Mouse (Mus musculus) hindbrain, embryonic 12.5 days (tissue): Measurements from ENCODE around the gene Tap1. TPM values are rescaled to one million over a fixed set of nuclear protein-coding genes. Genes with fewer than 3 reads are reported as not detected.
"Not testable (repeated sequence)": the region's sequence is repeated elsewhere in the genome, so short reads cannot be mapped to it uniquely, and the experiment has no call there.

Source experiments
- ATAC-seq: fragments of 200-750 bp; cut with Nextera tagmentation; 2 replicates; pipeline ENCODE4 v1.8.0; 2017; ENCODE audit warnings: moderate TSS enrichment; ENCODE audit not compliant: low FRiP score
- H3K27ac ChIP-seq: fragments of 300-500 bp; sonication (generic); 2 replicates; pipeline ENCODE4 v1.5.1; 2016; ENCODE audit warnings: mild to moderate bottlenecking
- H3K27me3 ChIP-seq: fragments of 300-500 bp; sonication (generic); 2 replicates; pipeline ENCODE4 v1.6.1; 2016; ENCODE audit warnings: mild to moderate bottlenecking
- H3K36me3 ChIP-seq: fragments of 300-500 bp; sonication (generic); 2 replicates; pipeline ENCODE4 v1.6.1; 2016; ENCODE audit warnings: mild to moderate bottlenecking
- H3K4me1 ChIP-seq: fragments of 300-500 bp; sonication (generic); 2 replicates; pipeline ENCODE4 v1.6.1; 2016
- H3K4me2 ChIP-seq: fragments of 300-500 bp; sonication (generic); replicated peaks from 2 replicates; pipeline ENCODE4 v1.6.1; 2016; ENCODE audit warnings: mild to moderate bottlenecking
- H3K4me3 ChIP-seq: fragments of 300-500 bp; sonication (generic); 2 replicates; pipeline ENCODE4 v1.5.1; 2016; ENCODE audit warnings: mild to moderate bottlenecking
- H3K9ac ChIP-seq: fragments of 300-500 bp; sonication (generic); 2 replicates; pipeline ENCODE4 v1.6.1; 2016; ENCODE audit warnings: mild to moderate bottlenecking, moderate library complexity
- H3K9me3 ChIP-seq: fragments of 300-500 bp; sonication (generic); replicated peaks from 2 replicates; pipeline ENCODE4 v1.6.1; 2016; ENCODE audit warnings: mild to moderate bottlenecking
- WGBS: fragments of 180-500 bp; shearing (Covaris S2); methylation state at CpG from one replicate; pipeline ENCODE4 v1.1.7; 2016; 5-methylcytosine and 5-hydroxymethylcytosine counted together
- polyA plus RNA-seq: library from polyadenylated mRNA; unstranded; fragments of >200 nt; fragmentation: Nextera tagmentation; extraction: Ambion mirVana; gene quantifications from 2 replicates; pipeline ENCODE4 v1.2.1, GENCODE M21; 2016

Tap1 gene
- polyA plus RNA-seq, 1 experiment from 2014 or later: 1.8 TPM

GRCm38 (mm10) chr17:34207866-34208265 lies 20.5 kb downstream of the Tap1 start:
- Histone ChIP-seq H3K9me3 (no peaks in the 10 kb centered on the region), H3K4me2 (no peak overlapping the region), H3K4me3 (no peak overlapping the region), H3K27ac (no peak overlapping the region), H3K4me1 (peaks cover 10% of the 10 kb centered on the region), H3K9ac (no peak overlapping the region), H3K36me3 (no peaks in the 10 kb centered on the region), H3K27me3 (peaks cover 77% of the 10 kb centered on the region)
- ATAC-seq: no peak
- WGBS: 96% methylated on average over 9 of the region's 9 CpGs

GRCm38 (mm10) chr17:34208421-34208820 lies 21.1 kb downstream of the Tap1 start:
- Histone ChIP-seq H3K9ac (no peak overlapping the region), H3K9me3 (no peaks in the 10 kb centered on the region), H3K4me3 (no peak overlapping the region), H3K36me3 (no peaks in the 10 kb centered on the region), H3K27ac (no peak overlapping the region), H3K4me1 (peaks cover 10% of the 10 kb centered on the region), H3K27me3 (peaks cover 77% of the 10 kb centered on the region), H3K4me2 (no peak overlapping the region)
- 23% methylated on average over 10 of the region's 10 CpGs for WGBS
- ATAC-seq: no peak

- WGBS: 51% methylated on average over 3 of the region's 3 CpGs
- no peak overlapping the region for H3K4me2 ChIP-seq
- H3K27me3 ChIP-seq: peaks cover 81% of the 10 kb centered on the region
These were observed 22.3 kb downstream of the Tap1 start for GRCm38 (mm10) chr17:34209680-34210079.

GRCm38 (mm10) chr17:34210599-34210998 lies 23.2 kb downstream of the Tap1 start:
- no peak for ATAC-seq
- Histone ChIP-seq H3K4me2 (no peak overlapping the region), H3K27ac (no peak overlapping the region), H3K27me3 (peaks cover 81% of the 10 kb centered on the region), H3K4me3 (no peak overlapping the region), H3K9me3 (no peaks in the 10 kb centered on the region), H3K4me1 (peaks cover 3% of the 10 kb centered on the region; the same call in 1 of the 2 replicates), H3K9ac (no peak overlapping the region), H3K36me3 (no peaks in the 10 kb centered on the region)
- 77% methylated on average over 3 of the region's 3 CpGs for WGBS

More at GRCm38 (mm10) chr17:34209680-34210079, 22.3 kb downstream of the Tap1 start:
- Histone ChIP-seq H3K9me3 (no peaks in the 10 kb centered on the region), H3K4me1 (peaks cover 9% of the 10 kb centered on the region), H3K36me3 (no peaks in the 10 kb centered on the region), H3K27ac (no peak overlapping the region), H3K4me3 (no peak overlapping the region), H3K9ac (no peak overlapping the region)
- no peak for ATAC-seq

GRCm38 (mm10) chr17:34211746-34212365 lies 24.5 kb downstream of the Tap1 start:
- peak overlapping the region; percentile 18 for H3K4me2 ChIP-seq
- peaks cover 72% of the 10 kb centered on the region for H3K27me3 ChIP-seq
- no peak for ATAC-seq
- H3K9me3 ChIP-seq: no peaks in the 10 kb centered on the region
- H3K4me3 ChIP-seq: no peak overlapping the region
- H3K36me3 ChIP-seq: no peaks in the 10 kb centered on the region
- 25% methylated on average over 23 of the region's 23 CpGs for WGBS
- H3K4me1 ChIP-seq: peaks cover 3% of the 10 kb centered on the region; the same call in 1 of the 2 replicates
- H3K9ac ChIP-seq: 0 out of 2 replicates have a peak overlapping the region, but pooled peaks have one; percentile 10
- H3K27ac ChIP-seq: no peak overlapping the region

- Histone ChIP-seq H3K27ac (no peak overlapping the region), H3K9ac (no peak overlapping the region), H3K27me3 (peaks cover 61% of the 10 kb centered on the region), H3K36me3 (no peaks in the 10 kb centered on the region), H3K9me3 (no peaks in the 10 kb centered on the region), H3K4me3 (0 out of 2 replicates have a peak overlapping the region, but pooled peaks have one; percentile 2), H3K4me2 (0 out of 2 replicates have a peak overlapping the region, but pooled peaks have one; percentile 19), H3K4me1 (peaks cover 3% of the 10 kb centered on the region; the same call in 1 of the 2 replicates)
- no peak for ATAC-seq
- WGBS: 38% methylated on average over 21 of the region's 21 CpGs
These were observed 26.6 kb downstream of the Tap1 start for GRCm38 (mm10) chr17:34213936-34214335.

GRCm38 (mm10) chr17:34215176-34215575 lies 27.8 kb downstream of the Tap1 start:
- 88% methylated on average over 12 of the region's 12 CpGs for WGBS
- no peak for ATAC-seq
- H3K27ac ChIP-seq: no peak overlapping the region
- peaks cover 3% of the 10 kb centered on the region; the same call in 1 of the 2 replicates for H3K4me1 ChIP-seq
- no peak overlapping the region for H3K4me3 ChIP-seq
- no peak overlapping the region for H3K9ac ChIP-seq
- H3K36me3 ChIP-seq: no peaks in the 10 kb centered on the region
- H3K9me3 ChIP-seq: no peaks in the 10 kb centered on the region
- peaks cover 58% of the 10 kb centered on the region for H3K27me3 ChIP-seq
- H3K4me2 ChIP-seq: no peak overlapping the region

GRCm38 (mm10) chr17:34217216-34217928 lies 30.0 kb downstream of the Tap1 start:
- Histone ChIP-seq H3K27ac (no peak overlapping the region), H3K9me3 (no peaks in the 10 kb centered on the region), H3K9ac (no peak overlapping the region), H3K4me2 (no peak overlapping the region), H3K36me3 (no peaks in the 10 kb centered on the region), H3K27me3 (peaks cover 36% of the 10 kb centered on the region), H3K4me3 (no peak overlapping the region), H3K4me1 (no peaks in the 10 kb centered on the region)
- 86% methylated on average over 8 of the region's 8 CpGs for WGBS
- ATAC-seq: no peak

- H3K4me3 ChIP-seq: no peak overlapping the region
- no peak overlapping the region for H3K27ac ChIP-seq
- no peak overlapping the region for H3K4me2 ChIP-seq
- no peak overlapping the region for H3K9ac ChIP-seq
- no peaks in the 10 kb centered on the region for H3K36me3 ChIP-seq
- H3K27me3 ChIP-seq: peaks cover 30% of the 10 kb centered on the region
- no peak for ATAC-seq
- WGBS: 92% methylated on average over 5 of the region's 5 CpGs
- H3K4me1 ChIP-seq: no peaks in the 10 kb centered on the region
- no peaks in the 10 kb centered on the region for H3K9me3 ChIP-seq
These were observed 30.6 kb downstream of the Tap1 start for GRCm38 (mm10) chr17:34217986-34218385.

GRCm38 (mm10) chr17:34218675-34219074 lies 31.3 kb downstream of the Tap1 start:
- Histone ChIP-seq H3K9me3 (no peaks in the 10 kb centered on the region), H3K27ac (no peak overlapping the region), H3K4me3 (no peak overlapping the region), H3K36me3 (no peaks in the 10 kb centered on the region), H3K9ac (no peak overlapping the region), H3K4me1 (no peaks in the 10 kb centered on the region), H3K4me2 (no peak overlapping the region), H3K27me3 (peaks cover 23% of the 10 kb centered on the region)
- WGBS: 82% methylated on average over 11 of the region's 11 CpGs
- ATAC-seq: no peak

GRCm38 (mm10) chr17:34219096-34219495 lies 31.7 kb downstream of the Tap1 start:
- ATAC-seq, H3K4me2 ChIP-seq, H3K36me3 ChIP-seq, H3K4me3 ChIP-seq, H3K4me1 ChIP-seq, H3K27ac ChIP-seq, H3K9ac ChIP-seq, H3K9me3 ChIP-seq: not testable (repeated sequence)
- WGBS: 94% methylated on average over 9 of the region's 11 CpGs
- peaks cover 18% of the 10 kb centered on the region for H3K27me3 ChIP-seq

GRCm38 (mm10) chr17:34219801-34220200 lies 32.4 kb downstream of the Tap1 start:
- ATAC-seq, H3K4me2 ChIP-seq, H3K9me3 ChIP-seq, H3K9ac ChIP-seq, H3K36me3 ChIP-seq, H3K4me1 ChIP-seq, H3K27ac ChIP-seq, H3K4me3 ChIP-seq: not testable (repeated sequence)
- H3K27me3 ChIP-seq: peaks cover 12% of the 10 kb centered on the region
- WGBS: 94% methylated on average over 5 of the region's 7 CpGs
